Mouse (Mus musculus): ENCODE measurements around the gene Grin1.

The Grin1 gene

DNA sequence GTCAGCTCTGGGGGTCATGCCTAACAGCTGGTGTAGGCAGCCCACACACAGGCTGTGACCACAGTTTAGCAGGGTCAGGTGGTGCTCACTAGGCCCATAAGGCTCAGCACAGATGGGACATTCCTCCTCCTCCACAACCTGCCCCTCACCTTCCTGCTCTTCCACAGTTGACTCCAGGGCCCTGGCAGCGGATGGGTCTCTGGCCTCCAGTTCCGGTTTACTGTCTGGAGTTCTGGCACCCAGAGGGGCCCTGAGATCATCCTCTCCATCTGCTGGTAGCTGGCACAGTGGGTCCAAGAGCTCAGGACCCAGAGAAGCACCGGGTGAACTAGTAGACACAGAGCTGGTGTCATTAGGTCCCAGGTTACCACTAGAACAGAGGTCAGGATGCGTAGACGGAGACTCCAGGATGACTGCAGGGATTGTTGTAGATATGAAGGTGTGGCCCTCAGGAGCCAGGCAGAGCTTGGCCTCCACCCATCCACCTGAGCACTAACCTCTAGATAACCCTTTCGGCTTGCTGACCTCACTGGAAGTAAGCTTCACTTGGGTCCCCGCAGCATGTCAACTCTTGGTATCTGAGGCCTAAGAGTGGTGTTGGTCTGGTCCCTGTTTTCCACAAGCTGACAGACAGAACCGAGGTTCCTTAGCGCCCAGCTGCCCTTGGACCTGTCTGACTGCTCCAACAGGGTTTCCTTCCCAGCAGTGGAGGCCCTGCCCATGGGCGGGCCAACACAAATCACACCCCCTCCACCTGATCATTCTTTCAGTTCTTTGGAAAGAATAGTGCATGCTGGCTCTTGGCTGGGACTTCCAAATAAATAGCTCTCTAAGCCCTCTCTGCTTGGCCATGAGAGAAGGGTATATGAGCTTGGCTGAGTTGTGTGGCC, 72.6 kb downstream of the Grin1 start, which contains the start of gene AL732309.1:
TSS of gene AL732309.1 (minus strand) at position 681 of the 890 bp plus-strand sequence.
- no peak for DNase-seq

GRCm38 (mm10) chr2:25244144-25244543, 74.8 kb downstream of the Grin1 start:
- DNase-seq = no peak

- no peak for DNase-seq
Observed at GRCm38 (mm10) chr2:25243342-25243741, 75.6 kb downstream of the Grin1 start.

DNA sequence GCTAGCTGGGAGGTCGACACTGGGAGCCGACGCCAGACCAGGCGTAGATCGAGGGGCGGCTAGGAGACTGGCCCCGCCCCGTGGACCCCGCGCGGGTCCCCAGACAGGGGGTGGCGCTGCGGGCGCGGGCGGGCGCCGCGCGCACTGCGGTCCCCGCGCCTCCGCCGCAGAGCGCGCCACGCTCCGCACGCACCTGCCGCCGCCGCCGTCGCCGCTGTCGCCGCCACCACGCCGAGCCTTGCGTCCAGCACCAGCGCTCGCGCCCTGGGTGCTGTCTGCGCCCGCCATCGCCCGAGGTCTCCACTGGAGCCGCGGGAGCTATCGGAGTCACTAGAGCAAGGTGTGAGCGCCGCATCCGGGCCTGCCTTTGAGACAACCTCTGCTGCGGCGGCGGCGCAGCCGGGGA, 76.9 kb downstream of the Grin1 start, which contains the start of the genes Rnf208 and Cysrt1:
TSS of gene Rnf208 (plus strand) at position 155 of the 406 bp plus-strand sequence.
TSS of gene Cysrt1 (minus strand) at position 352 of the 406 bp plus-strand sequence.
- DNase-seq = peak; percentile 67

DNA sequence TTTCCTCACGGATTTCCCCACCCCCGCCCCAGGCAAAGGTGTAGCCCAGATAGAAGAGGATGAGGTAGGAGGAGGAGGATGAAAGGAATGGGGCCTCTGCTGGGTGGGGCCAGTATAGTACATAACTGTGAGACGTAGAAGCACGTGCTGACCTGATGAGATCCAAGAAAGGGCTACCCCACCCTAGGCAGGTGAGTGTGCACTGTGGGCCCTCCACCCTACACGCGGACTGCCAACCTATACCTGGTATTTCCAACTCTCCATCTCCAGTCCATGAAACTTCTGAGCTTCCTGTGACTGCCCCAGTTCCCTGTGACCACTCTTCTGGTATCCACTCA, 77.6 kb downstream of the Grin1 start:
- no peak for DNase-seq

Measured in right cerebral cortex, postnatal 25 days (tissue).